Comparison of ENCODE assay signal across 9 mouse cellular contexts in genomic region chr10:63954308-63954930, GRCm38 (mm10). TPM values are rescaled to one million over a fixed set of nuclear protein-coding genes. Genes with fewer than 3 reads are reported as not detected.
DNase-seq lines count a peak whose midpoint lies in the region; ATAC-seq lines count a peak whose summit lies in the region.
"Had no signal": no experiment of that assay in that cellular context is flagged by ENCODE, and none has a peak within 500 bp of the region (broad histone marks: within the 10 kb centered on the region; RNA-seq: fewer than 3 reads in every experiment).

No protein-coding gene starts in this region.

- peak; percentile 25 for DNase-seq in retina, postnatal 1 day
- DNase-seq in retina, embryonic 14.5 days (ENCODE audit: low spot score): no peak
- DNase-seq in cerebellum, postnatal 14 days: peak; percentile 57 to 58
- peak; percentile 78 to 83 for DNase-seq in heart, adult 9 months (ENCODE audit: low spot score in 2 of 2)
- peak; percentile 35 for DNase-seq in lung, postnatal 36 days
- no peak for DNase-seq in thymus, postnatal 36 days
- no peak for DNase-seq in ovary, adult 18-20 months (ENCODE audit: low spot score)

- no peak for ATAC-seq in granulocyte monocyte progenitor cell, adult 5-6 weeks (replicated peaks; ENCODE audit: poor library complexity, severe bottlenecking)

RNA-seq across cellular contexts. Expression of gene Gm10118, which starts 27.2 kb away (rescaled TPM):
- total RNA-seq in granulocyte monocyte progenitor cell, adult 5-6 weeks (2014; fragmentation: Nextera tagmentation): not detected in 2 replicates
- total RNA-seq in granulocyte monocyte progenitor cell, adult 5-6 weeks (2017): not detected in 2 replicates
- total RNA-seq: adrenal gland, postnatal 36 days had no signal

Comparison
In these comparisons a context has a peak if more than half of its experiments do, and no peak if none do; other contexts are left out.
1. DNase-seq: peak in retina, postnatal 1 day (single experiment), cerebellum, postnatal 14 days (2 of 2), heart, adult 9 months (2 of 2) and lung, postnatal 36 days (single experiment); none in retina, embryonic 14.5 days (single experiment), thymus, postnatal 36 days (0 of 2) and ovary, adult 18-20 months (single experiment).